Mouse (Mus musculus): ENCODE measurements around the gene Cyb5r2. TPM values are rescaled to one million over a fixed set of nuclear protein-coding genes. Genes with fewer than 3 reads are reported as not detected.
A peak's percentile ranks its signal among the peaks of the same experiment; 100 is the strongest.

Gene Cyb5r2
- polyA plus RNA-seq, 1 experiment = not detected

DNA sequence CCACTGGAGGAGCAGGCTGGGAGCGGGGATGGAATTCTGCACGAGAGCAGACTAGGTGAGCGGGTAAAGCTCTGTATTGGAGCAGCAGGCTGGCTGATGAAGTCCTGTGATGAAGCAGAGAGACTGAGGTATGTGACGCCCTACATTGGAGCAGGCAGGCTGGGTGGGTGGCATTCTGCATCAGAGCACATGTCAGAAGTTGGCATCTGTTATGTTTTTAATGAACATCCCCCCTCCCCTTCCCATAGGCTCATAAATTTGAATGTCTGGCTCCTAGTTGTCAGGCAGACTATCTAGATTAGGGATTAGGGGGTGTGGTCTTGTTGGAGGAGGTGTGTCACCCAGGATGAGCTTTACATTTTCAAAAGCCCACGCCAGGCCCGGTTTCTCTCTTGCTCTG lies 45.1 kb downstream of the Cyb5r2 start:
- TF ChIP-seq CTCF (IDR thresholded peaks at IDR 0.05; ENCODE audit: control insufficient read depth, insufficient read depth, low read length) = no peak
- WGBS = 70% methylated on average over 6 of the region's 6 CpGs
- Histone ChIP-seq H3K27ac (ENCODE audit: control insufficient read depth, insufficient read depth, low read depth, low read length, poor library complexity) (no peak overlapping the region), H3K4me1 (ENCODE audit: control insufficient read depth, insufficient read depth, low read length) (0 out of 2 replicates have a peak, but pooled peaks cover 1% of the 10 kb centered on the region), H3K4me3 (replicated peaks; ENCODE audit: control insufficient read depth, low read depth, low read length) (no peak overlapping the region)

- Histone ChIP-seq H3K4me3 (replicated peaks; ENCODE audit: control insufficient read depth, low read depth, low read length) (no peak overlapping the region), H3K4me1 (ENCODE audit: control insufficient read depth, insufficient read depth, low read length) (peaks cover 1% of the 10 kb centered on the region; the same call in 1 of the 2 replicates), H3K27ac (ENCODE audit: control insufficient read depth, insufficient read depth, low read depth, low read length, poor library complexity) (peak overlapping the region; percentile 15; the same call in 1 of the 2 replicates)
- WGBS = 4% methylated on average over 10 of the region's 10 CpGs
- TF ChIP-seq CTCF (IDR thresholded peaks at IDR 0.05; ENCODE audit: control insufficient read depth, insufficient read depth, low read length) (peak; percentile 51; the same call in 1 of the 2 replicates), POLR2A (IDR thresholded peaks at IDR 0.05; ENCODE audit: borderline replicate concordance, control insufficient read depth, low read depth, low read length) (no peak)
These were observed 49.2 kb downstream of the Cyb5r2 start for GRCm38 (mm10) chr7:107708491-107709112.

- peaks cover 1% of the 10 kb centered on the region; the same call in 1 of the 2 replicates for H3K4me1 ChIP-seq (ENCODE audit: control insufficient read depth, insufficient read depth, low read length)
- 2% methylated on average over 9 of the region's 9 CpGs for WGBS
- TF ChIP-seq POLR2A (IDR thresholded peaks at IDR 0.05; ENCODE audit: borderline replicate concordance, control insufficient read depth, low read depth, low read length) (no peak), CTCF (IDR thresholded peaks at IDR 0.05; ENCODE audit: control insufficient read depth, insufficient read depth, low read length) (no peak)
- H3K27ac ChIP-seq (ENCODE audit: control insufficient read depth, insufficient read depth, low read depth, low read length, poor library complexity) = peak overlapping the region; percentile 30; the same call in 1 of the 2 replicates
- H3K4me3 ChIP-seq (replicated peaks; ENCODE audit: control insufficient read depth, low read depth, low read length) = no peak overlapping the region
These were observed 50.2 kb downstream of the Cyb5r2 start for GRCm38 (mm10) chr7:107707650-107708049.

GRCm38 (mm10) chr7:107705941-107706340 lies 51.9 kb downstream of the Cyb5r2 start:
- TF ChIP-seq POLR2A (IDR thresholded peaks at IDR 0.05; ENCODE audit: borderline replicate concordance, control insufficient read depth, low read depth, low read length) = no peak
- TF ChIP-seq CTCF (IDR thresholded peaks at IDR 0.05; ENCODE audit: control insufficient read depth, insufficient read depth, low read length) = no peak
- 67% methylated on average over 5 of the region's 5 CpGs for WGBS
- no peak overlapping the region for H3K4me3 ChIP-seq (replicated peaks; ENCODE audit: control insufficient read depth, low read depth, low read length)
- H3K27ac ChIP-seq (ENCODE audit: control insufficient read depth, insufficient read depth, low read depth, low read length, poor library complexity) = no peak overlapping the region
- peaks cover 1% of the 10 kb centered on the region; the same call in 1 of the 2 replicates for H3K4me1 ChIP-seq (ENCODE audit: control insufficient read depth, insufficient read depth, low read length)

DNA sequence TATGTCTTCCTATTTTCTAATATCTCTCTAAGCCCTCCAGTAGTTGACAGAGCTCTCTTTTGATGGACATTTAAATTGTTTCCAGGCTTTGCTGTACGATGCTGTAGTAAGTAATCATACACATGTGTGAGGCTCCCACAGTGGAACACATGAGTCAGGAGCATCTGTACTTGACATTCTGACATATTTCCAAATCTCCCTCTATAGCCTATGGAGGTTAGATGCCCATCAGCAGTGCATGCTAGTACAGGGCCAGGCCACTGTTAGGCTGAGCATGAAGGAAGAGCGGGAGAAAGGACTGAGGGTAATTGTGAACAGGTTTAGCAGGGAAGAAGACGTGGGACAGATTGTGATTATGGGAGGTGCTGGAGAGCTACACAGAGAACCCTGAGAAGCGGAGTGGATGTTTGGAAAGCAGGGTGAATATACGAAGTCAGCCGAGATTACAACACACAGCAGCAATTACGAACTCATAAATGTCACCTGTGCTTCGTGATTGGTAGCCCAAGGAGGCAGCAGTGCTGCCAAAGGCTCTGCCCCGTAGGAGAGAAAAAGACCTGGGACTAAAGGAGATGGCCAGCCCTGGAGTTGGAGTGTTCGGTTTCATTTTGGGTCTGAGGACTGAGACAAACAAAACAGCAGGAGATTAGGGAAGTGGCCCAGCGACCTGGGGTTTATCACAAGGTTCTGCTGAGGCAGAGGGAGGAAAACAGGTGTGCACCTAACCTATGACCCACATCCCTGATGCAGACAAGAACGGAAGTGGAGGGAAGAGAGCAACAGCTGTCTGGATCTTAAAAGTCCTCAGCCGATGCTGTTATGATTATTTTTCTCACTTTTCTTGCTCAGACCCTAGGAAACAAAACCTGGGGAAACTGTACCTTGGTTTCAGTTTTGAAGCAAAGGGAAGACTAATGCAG lies 55.1 kb downstream of the Cyb5r2 start:
- no peak overlapping the region for H3K4me3 ChIP-seq (replicated peaks; ENCODE audit: control insufficient read depth, low read depth, low read length)
- TF ChIP-seq POLR2A (IDR thresholded peaks at IDR 0.05; ENCODE audit: borderline replicate concordance, control insufficient read depth, low read depth, low read length) (no peak), CTCF (IDR thresholded peaks at IDR 0.05; ENCODE audit: control insufficient read depth, insufficient read depth, low read length) (no peak)
- WGBS = 52% methylated on average over 13 of the region's 13 CpGs
- H3K4me1 ChIP-seq (ENCODE audit: control insufficient read depth, insufficient read depth, low read length) = no peaks in the 10 kb centered on the region; the same call in 1 of the 2 replicates
- no peak overlapping the region for H3K27ac ChIP-seq (ENCODE audit: control insufficient read depth, insufficient read depth, low read depth, low read length, poor library complexity)

DNA sequence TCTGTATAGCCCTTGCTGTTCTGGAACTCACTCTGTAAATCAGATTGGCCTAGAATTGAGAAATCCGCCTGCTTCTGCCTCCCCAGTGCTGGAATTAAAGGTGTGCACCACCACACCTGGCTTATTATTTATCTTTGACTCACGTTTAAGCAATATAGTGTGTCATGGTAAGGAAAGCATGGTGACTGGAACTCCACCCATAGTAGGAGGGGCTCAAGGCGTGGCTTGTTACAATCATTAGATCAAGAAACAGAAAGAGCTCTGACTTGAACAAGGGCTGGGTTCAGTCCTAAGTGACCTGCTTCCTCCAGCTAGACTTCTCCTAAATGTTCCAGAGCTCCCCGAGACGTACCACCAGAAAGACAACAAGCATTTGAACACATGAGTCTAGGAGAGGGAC lies 57.2 kb downstream of the Cyb5r2 start:
- WGBS = 77% methylated on average over 5 of the region's 5 CpGs
- no peak overlapping the region for H3K4me3 ChIP-seq (replicated peaks; ENCODE audit: control insufficient read depth, low read depth, low read length)

GRCm38 (mm10) chr7:107699926-107700325 lies 57.9 kb downstream of the Cyb5r2 start:
- H3K4me3 ChIP-seq (replicated peaks; ENCODE audit: control insufficient read depth, low read depth, low read length) = no peak overlapping the region
- 82% methylated on average over 1 of the region's 1 CpGs for WGBS
- TF ChIP-seq CTCF (IDR thresholded peaks at IDR 0.05; ENCODE audit: control insufficient read depth, insufficient read depth, low read length) = no peak
- no peak for TF ChIP-seq POLR2A (IDR thresholded peaks at IDR 0.05; ENCODE audit: borderline replicate concordance, control insufficient read depth, low read depth, low read length)
- H3K4me1 ChIP-seq (ENCODE audit: control insufficient read depth, insufficient read depth, low read length) = no peaks in the 10 kb centered on the region; the same call in 1 of the 2 replicates
- H3K27ac ChIP-seq (ENCODE audit: control insufficient read depth, insufficient read depth, low read depth, low read length, poor library complexity) = no peak overlapping the region

More for the DNA sequence above, 57.2 kb downstream of the Cyb5r2 start:
- TF ChIP-seq CTCF (IDR thresholded peaks at IDR 0.05; ENCODE audit: control insufficient read depth, insufficient read depth, low read length) (no peak), POLR2A (IDR thresholded peaks at IDR 0.05; ENCODE audit: borderline replicate concordance, control insufficient read depth, low read depth, low read length) (no peak)
- Histone ChIP-seq H3K27ac (ENCODE audit: control insufficient read depth, insufficient read depth, low read depth, low read length, poor library complexity) (no peak overlapping the region), H3K4me1 (ENCODE audit: control insufficient read depth, insufficient read depth, low read length) (no peaks in the 10 kb centered on the region; the same call in 1 of the 2 replicates)

Other genes with a start within 250 kb of the Cyb5r2 start
- not detected in 2 replicates for gene Olfml1, start 190.6 kb downstream of the Cyb5r2 start, polyA plus RNA-seq (2011; ENCODE audit: insufficient read depth, insufficient read length, low replicate concordance, missing spikeins)
- 2.1 and 3.7 TPM in 2 replicates for gene Ppfibp2, start 162.8 kb downstream of the Cyb5r2 start, polyA plus RNA-seq (2011; ENCODE audit: insufficient read depth, insufficient read length, low replicate concordance, missing spikeins)
- not detected in 2 replicates for gene 5330417H12Rik, start 132.9 kb downstream of the Cyb5r2 start, polyA plus RNA-seq (2011; ENCODE audit: insufficient read depth, insufficient read length, low replicate concordance, missing spikeins)
- gene Ovch2, start 43.2 kb upstream of the Cyb5r2 start, polyA plus RNA-seq (2011; ENCODE audit: insufficient read depth, insufficient read length, low replicate concordance, missing spikeins) = not detected in 2 replicates
- not detected in 2 replicates for gene Olfr467, start 54.2 kb upstream of the Cyb5r2 start, polyA plus RNA-seq (2011; ENCODE audit: insufficient read depth, insufficient read length, low replicate concordance, missing spikeins)
- not detected in 2 replicates for gene Olfr469, start 67.5 kb upstream of the Cyb5r2 start, polyA plus RNA-seq (2011; ENCODE audit: insufficient read depth, insufficient read length, low replicate concordance, missing spikeins)
- not detected in 2 replicates for gene Olfr470, start 89.5 kb upstream of the Cyb5r2 start, polyA plus RNA-seq (2011; ENCODE audit: insufficient read depth, insufficient read length, low replicate concordance, missing spikeins)
- gene Olfr472, start 139.9 kb upstream of the Cyb5r2 start, polyA plus RNA-seq (2011; ENCODE audit: insufficient read depth, insufficient read length, low replicate concordance, missing spikeins) = not detected in 2 replicates
- gene Olfr473, start 172.4 kb upstream of the Cyb5r2 start, polyA plus RNA-seq (2011; ENCODE audit: insufficient read depth, insufficient read length, low replicate concordance, missing spikeins) = not detected in 2 replicates
- not detected in 2 replicates for gene Olfr474, start 196.6 kb upstream of the Cyb5r2 start, polyA plus RNA-seq (2011; ENCODE audit: insufficient read depth, insufficient read length, low replicate concordance, missing spikeins)
- gene Olfr476, start 206.8 kb upstream of the Cyb5r2 start, polyA plus RNA-seq (2011; ENCODE audit: insufficient read depth, insufficient read length, low replicate concordance, missing spikeins) = not detected in 2 replicates
- gene Olfr477, start 228.7 kb upstream of the Cyb5r2 start, polyA plus RNA-seq (2011; ENCODE audit: insufficient read depth, insufficient read length, low replicate concordance, missing spikeins) = not detected in 2 replicates

All from bone marrow, adult 2 months (tissue).